Mouse (Mus musculus) T-cell, adult 2 months (primary cell): ENCODE measurements around the gene Gm21983.

ENCODE experiments used
- DNase-seq: peaks from one replicate; pipeline ENCODE4 v3.0.0; 2022; ENCODE audit warnings: low spot score

Gene Gm21983

GRCm38 (mm10) chr7:27180837-27181695 lies at the start of gene Gm21983, which contains the start of gene Mia:
TSS of gene Gm21983 (minus strand) at chr7:27181086.
TSS of gene Mia (minus strand) at chr7:27181157.
- DNase-seq, result no peak

GRCm38 (mm10) chr7:27228865-27229264 lies 48.0 kb upstream of the Gm21983 start:
- DNase-seq, result peak; percentile 9

- peak; percentile 93 for DNase-seq
These were observed 47.5 kb upstream of the Gm21983 start, which contains the start of gene Itpkc for GRCm38 (mm10) chr7:27228281-27228821. TSS of gene Itpkc (minus strand) at chr7:27228661.

GRCm38 (mm10) chr7:27227676-27228075 lies 46.8 kb upstream of the Gm21983 start:
- DNase-seq, result no peak

GRCm38 (mm10) chr7:27227276-27227675 lies 46.4 kb upstream of the Gm21983 start:
- DNase-seq, result no peak

- DNase-seq, result no peak
These were observed 44.1 kb upstream of the Gm21983 start for GRCm38 (mm10) chr7:27224877-27225575.

- DNase-seq, result no peak
These were observed 41.7 kb upstream of the Gm21983 start for GRCm38 (mm10) chr7:27222538-27222937.

- no peak for DNase-seq
These were observed 41.1 kb upstream of the Gm21983 start for GRCm38 (mm10) chr7:27221939-27222338.

GRCm38 (mm10) chr7:27219937-27220336 lies 39.1 kb upstream of the Gm21983 start:
- no peak for DNase-seq

GRCm38 (mm10) chr7:27218586-27218985 lies 37.7 kb upstream of the Gm21983 start:
- no peak for DNase-seq

- DNase-seq, result no peak
These were observed 31.7 kb upstream of the Gm21983 start for GRCm38 (mm10) chr7:27212626-27213025.

- DNase-seq, result no peak
These were observed 23.0 kb upstream of the Gm21983 start for GRCm38 (mm10) chr7:27203730-27204449.

- no peak for DNase-seq
These were observed 17.9 kb upstream of the Gm21983 start for GRCm38 (mm10) chr7:27198779-27199178.

- no peak for DNase-seq
These were observed 17.5 kb upstream of the Gm21983 start for GRCm38 (mm10) chr7:27198355-27198754.

GRCm38 (mm10) chr7:27197634-27198033 lies 16.7 kb upstream of the Gm21983 start:
- DNase-seq, result no peak

- DNase-seq, result no peak
These were observed 16.2 kb upstream of the Gm21983 start for GRCm38 (mm10) chr7:27197136-27197535.

- peak; percentile 98 for DNase-seq
These were observed 15.1 kb upstream of the Gm21983 start, which contains the start of the genes BC024978 and Snrpa for GRCm38 (mm10) chr7:27195681-27196611. TSS of gene BC024978 (plus strand) at chr7:27195781. TSS of gene Snrpa (minus strand) at chr7:27196271.

GRCm38 (mm10) chr7:27193731-27194130 lies 12.8 kb upstream of the Gm21983 start:
- no peak for DNase-seq

GRCm38 (mm10) chr7:27192434-27192833 lies 11.5 kb upstream of the Gm21983 start:
- no peak for DNase-seq

- no peak for DNase-seq
These were observed 8.5 kb upstream of the Gm21983 start for GRCm38 (mm10) chr7:27189271-27189931.
